Mouse (Mus musculus) right cerebral cortex, adult 2 months (tissue): Measurements from ENCODE around the gene R3hdm4.
"Not testable (repeated sequence)": the region's sequence is repeated elsewhere in the genome, so short reads cannot be mapped to it uniquely, and the experiment has no call there.

Experiments used
- DNase-seq, 2 experiments: peaks; one replicate each; pipeline ENCODE4 v3.0.0; 2021 to 2022; ENCODE audit warnings: low spot score in 2 of 2

The R3hdm4 gene

DNA sequence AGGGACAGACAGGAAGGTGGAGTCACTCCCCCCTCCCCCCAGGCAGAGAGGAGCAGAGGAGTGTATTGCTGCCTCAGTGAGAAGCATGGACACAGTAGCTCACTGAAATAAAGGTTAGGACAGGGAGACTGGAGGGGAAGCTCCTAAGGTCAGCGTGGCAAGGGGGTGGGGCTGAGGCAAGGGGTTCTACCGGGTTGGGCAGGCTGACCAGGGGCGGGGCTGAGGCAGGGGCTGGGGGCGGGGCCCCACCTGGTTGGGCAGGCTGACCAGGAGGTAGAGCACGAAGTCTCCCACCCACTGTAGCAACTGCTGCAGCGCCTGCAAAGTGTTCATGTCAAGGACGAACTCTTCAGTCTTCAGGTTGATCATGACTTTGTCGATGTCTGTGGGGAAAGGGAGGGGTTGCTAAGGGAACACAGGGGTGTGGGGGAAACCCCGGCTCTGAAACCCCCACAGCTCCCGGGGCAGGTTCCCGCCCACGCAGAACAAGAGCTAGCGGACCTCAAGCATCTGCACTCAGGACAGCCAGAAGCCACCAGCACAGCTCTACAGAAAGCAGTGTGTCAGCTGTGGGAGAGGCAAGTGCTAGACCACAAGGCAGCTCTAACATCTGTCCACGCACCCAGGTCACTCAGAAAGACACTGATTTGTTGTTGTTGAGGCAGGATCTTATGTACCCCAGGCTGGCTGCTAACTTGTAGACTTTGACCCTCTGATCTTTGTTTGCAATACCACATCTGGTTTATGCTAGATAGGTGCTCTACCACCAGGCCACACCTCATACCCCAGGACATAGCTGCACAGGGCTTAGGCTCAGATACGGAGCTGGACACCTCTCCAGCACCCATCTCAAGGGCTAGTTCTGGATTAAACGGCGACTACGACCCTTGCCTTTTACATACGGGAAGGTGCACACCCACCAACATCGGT is 23.4 kb downstream of the R3hdm4 start:
- DNase-seq, result no peak

DNA sequence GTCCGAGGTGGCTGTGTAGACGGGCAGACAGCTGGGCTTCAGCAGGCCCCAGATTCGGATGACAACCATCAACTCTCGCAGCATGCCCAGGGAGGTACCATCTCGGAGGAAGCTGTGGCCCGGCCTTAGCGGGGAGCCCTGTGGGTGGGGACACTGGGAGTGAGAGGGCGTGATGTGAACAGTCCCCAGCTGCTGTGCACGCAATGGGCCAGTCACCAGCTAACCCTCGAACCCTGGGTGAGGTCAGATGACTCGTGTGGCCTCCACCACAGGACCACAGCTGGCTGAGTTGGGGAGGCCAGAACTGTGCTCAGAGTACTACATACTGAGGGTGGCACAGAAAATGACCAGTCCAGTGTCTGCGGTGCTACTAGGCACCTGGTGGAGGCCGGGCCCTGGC is 24.2 kb downstream of the R3hdm4 start:
- DNase-seq, result no peak

DNA sequence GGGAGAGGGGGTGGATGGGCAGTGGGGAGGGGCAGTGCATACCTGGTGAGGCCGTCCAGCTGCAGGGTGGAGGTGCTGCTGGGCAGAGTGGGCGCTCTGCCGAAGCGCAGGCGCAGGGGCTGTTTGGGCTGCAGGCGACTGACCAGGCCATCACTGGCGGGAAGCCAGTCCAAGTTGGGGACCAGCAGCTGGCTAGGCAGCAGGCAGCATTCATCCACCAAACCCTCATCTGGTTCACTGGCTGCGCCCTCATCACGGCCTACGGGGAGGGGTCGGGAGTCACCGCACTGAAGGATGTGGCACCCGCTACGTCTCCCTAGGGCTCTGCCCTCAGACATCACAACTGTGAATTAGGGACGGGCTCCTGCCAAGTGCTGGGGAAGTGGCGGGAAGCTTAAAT is 24.7 kb downstream of the R3hdm4 start:
- DNase-seq, result no peak

DNA sequence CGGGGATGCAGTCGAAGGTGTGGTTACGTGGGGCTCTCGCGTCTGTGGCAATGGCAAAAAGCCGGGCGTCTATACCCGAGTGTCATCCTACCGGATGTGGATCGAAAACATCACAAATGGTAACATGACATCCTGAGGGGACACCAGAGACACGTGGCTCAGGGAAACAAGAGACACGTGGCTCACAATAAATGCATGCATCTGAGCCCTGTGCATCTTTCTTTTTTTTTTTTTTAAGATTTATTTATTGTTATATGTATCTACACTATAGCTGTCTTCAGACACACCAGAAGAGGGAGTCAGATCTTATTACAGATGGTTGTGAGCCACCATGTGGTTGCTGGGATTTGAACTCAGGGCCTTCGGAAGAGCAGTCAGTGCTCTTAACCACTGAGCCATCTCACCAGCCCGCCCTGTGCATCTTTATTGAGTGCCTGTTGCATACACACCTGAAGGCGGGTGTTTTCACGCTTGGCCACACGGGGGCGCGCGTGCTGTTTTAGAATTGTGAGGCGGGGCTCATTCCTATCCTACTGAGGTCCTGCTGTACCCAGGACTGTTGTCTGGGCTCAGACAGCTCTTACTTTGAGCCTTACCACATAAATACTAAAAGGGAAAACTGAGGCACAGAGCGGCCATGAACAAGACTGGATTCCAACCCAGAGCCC is 28.4 kb downstream of the R3hdm4 start:
- peak; percentile 79 to 84 for DNase-seq

DNA sequence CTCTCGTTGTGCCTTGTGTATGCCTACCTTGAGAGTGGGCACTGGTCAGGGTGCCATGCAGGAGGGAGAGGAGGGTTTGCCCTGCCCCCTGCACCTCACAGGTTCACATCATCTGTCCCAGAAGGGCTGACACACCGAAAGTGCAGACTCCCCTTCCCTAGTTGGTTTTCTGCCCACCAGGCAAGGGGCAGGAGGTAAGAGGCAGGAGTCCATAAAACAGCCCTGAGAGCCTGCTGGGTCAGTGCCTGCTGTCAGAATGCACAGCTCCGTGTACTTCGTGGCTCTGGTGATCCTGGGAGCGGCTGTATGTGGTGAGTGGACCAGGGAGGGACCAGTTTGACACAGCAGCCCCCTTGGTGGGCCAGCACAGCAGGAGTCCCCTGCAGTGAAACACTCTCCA is 30.3 kb downstream of the R3hdm4 start, which contains the start of gene Cfd:
TSS of gene Cfd (plus strand) at position 184 of the 400 bp plus-strand sequence.
- no peak for DNase-seq

DNA sequence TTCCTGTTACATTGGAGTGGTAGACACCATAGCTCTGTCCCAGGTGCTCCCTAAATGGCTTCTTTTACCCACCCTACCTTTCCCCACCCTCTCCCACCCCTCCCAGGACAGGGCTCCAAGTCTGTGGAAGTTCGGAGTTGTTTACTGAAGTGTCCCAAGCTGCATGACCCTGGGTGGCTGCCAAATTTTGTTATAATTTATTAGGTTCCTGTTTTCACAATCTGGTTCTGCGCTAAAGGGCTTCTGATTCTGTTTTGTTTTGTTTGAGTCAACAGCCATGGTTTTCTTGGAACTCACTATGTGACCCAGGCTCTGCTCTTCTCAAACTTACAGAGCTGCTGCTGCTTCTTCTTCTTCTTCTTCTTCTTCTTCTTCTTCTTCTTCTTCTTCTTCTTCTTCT is 31.6 kb downstream of the R3hdm4 start:
- no peak for DNase-seq

DNA sequence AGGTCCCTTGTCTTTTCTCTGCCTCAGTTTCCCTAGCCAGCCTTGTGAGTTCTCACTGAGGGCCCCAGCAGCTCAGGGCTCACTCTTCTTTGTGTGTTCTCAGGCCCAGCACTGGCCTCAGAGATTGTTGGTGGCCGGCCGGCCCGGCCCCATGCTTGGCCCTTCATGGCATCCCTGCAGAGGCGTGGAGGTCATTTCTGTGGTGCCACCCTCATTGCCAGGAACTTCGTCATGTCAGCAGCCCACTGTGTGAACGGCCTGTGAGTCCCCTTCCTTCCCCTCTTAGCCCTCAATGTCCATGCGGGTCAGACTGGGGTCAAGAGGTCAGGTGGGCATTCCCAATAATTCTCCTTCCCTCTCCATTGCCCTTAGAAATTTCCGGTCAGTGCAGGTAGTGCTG is 34.4 kb downstream of the R3hdm4 start:
- DNase-seq, result no peak

DNA sequence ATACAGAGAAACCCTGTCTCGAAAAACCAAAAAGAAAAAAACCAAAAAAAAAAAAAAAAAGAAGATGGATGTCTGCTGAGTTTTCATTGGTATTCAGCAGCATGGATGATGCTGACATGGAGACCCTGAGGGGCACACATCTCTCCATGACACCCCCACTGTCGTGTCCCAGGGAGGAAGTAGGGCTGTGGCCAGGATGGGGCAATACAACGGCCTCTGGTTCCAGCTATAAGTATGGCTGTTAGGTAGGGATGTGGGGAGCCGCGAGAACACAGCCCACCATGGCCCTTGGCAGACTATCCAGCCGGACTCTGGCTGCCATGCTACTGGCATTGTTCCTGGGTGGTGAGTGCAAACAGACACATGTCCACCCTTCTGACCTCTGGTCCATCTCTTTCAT is 35.0 kb downstream of the R3hdm4 start, which contains the start of gene Elane:
TSS of gene Elane (plus strand) at position 194 of the 400 bp plus-strand sequence.
- no peak for DNase-seq

DNA sequence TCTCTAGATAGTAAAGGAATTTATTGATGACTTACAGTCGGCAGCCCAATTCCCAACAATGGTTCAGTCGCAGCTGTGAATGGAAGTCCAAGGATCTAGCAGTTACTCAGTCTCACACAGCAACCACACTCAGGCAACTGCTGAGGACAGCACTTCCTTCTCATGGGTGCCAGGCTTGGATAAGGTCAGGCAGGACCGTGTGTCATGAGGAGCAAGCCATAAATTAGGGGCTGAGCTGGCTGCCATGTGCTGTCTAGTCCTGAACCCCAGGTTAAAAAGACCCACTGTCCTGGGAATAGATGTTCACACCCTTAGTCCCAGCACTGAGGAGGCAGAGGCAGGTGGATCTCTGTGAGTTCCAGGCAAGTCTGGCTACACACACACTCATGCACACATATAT is 36.1 kb downstream of the R3hdm4 start:
- not testable (repeated sequence) for DNase-seq

DNA sequence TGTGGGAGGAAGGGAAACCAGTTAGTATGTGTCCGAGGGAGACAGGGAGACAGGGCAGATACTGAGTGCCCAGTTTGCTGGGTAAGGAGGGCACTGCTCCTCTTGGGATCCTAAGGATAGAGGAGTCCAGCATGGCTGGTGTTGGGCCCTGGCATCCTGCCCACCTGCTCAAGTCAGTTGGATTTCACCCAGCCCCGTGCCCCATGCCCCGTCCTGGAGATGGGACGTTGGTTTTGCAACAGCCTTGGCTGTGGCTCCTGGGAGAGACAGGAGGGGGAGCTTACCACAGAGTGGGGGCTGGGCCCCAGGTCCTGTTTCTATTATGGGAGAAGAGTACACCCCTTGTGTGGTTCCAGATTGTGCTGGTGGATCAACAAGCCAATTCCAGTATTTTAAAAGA is 36.6 kb downstream of the R3hdm4 start:
- DNase-seq, result no peak

DNA sequence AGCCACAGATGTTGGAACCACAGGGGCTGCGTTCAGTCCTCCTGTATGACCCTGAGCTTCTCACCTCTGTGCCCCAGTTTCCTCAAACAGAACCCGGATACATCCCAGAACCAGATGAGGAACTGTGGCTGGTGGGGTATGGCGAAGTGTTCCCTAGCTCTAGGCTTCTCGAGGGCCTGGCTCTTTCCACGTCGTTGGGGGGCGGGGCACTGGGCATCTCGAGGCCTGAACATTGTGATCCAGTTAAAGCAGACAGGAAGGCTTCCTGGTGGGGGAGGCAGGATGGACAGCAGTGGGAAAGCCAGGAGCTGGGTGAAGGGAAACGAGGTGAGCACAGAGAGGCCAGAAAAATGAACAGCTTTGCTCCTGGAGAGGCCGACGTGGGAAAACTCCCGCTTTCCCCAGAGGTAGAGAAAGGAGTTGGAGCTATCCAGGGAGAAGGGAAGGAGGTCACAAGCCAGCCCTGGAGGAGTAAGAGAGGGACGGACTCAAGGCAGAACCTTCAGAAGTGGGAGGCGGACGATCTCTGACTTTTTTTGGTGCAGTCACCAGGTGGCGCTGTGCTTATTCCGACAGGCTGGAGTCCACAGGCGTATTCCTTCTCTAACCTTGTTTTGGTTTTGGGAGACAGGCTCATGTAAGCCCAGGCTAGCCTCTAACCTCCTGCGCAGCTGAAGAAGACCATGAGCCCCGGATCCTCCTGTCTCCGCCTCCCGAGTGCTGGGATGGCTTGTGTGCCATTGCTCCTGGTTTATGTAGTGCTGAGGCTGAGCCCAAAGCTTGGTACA is 37.5 kb downstream of the R3hdm4 start:
- DNase-seq, result peak; percentile 83 to 89

DNA sequence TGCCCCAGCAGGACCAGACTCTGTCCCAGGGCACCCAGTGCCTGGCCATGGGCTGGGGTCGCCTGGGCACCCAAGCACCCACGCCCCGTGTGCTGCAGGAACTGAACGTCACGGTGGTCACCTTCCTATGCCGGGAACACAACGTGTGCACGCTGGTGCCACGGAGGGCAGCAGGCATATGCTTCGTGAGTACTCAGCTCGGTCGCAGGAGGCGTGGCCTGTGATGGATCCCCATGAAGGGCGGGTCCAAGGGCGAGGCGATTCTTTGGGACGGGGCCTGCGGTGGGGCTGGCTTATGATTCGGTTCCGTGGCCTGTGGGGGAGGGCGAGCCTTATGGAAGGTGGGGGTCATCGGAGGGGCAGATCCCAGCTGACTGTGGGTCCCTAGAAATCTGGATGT is 39.0 kb downstream of the R3hdm4 start:
- DNase-seq, result no peak

DNA sequence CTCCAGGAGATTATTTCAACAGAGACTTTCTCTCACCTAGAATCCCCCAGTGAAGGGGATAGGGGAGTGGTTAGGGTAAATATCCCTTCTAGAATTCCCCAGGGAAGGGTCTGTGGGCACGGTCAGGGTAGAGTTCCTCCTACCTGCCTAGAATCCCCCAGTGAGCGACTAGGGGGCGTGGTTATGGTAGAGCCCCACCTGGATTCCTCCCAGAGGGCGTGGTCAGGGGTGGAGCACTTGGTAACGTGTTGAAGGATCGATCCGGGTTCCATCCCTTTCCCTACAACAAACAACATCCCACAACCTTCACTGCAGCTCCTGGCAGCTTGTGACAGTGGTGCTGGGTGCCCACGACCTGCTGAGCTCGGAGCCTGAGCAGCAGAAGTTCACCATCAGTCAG is 40.3 kb downstream of the R3hdm4 start:
- DNase-seq, result no peak

DNA sequence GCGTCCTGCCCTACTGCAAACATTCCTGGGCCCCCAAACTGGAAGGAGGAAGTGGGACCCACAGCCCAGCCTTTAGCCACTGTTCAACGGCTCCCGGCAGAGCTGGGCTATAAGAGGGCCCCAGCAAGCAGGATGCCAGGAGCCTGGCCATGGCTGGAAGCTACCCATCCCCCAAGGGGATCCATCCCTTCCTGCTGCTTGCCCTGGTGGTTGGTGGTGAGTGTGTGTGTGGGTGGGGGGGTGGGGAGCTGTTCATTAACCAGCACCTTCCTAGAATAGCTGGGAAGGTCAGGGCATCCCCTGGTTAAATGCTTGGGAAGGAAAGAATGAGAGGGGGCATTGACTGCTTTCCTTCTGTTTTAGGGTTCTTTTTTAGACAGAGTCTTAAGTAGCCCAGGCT is 41.5 kb downstream of the R3hdm4 start:
- DNase-seq, result no peak

DNA sequence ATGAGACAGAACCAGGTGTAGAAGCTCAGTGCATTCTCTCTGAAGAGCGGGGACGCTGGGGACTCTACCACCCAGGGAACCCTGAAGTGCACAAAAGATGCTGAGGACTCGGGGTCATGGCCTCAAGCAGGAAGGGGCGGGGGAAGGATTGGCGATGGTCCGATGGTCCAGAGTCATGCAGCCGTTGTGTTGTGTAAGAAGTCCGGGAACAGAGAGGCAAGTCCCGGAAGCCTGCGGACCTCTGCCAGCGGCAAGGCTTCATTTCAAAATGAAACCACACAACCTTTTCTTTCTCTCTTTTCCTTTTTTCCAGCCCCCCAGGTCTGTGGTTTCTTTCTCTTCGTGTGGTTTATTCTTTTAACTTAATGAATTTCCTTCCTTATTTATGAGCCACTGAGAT is 43.3 kb downstream of the R3hdm4 start:
- no peak for DNase-seq

DNA sequence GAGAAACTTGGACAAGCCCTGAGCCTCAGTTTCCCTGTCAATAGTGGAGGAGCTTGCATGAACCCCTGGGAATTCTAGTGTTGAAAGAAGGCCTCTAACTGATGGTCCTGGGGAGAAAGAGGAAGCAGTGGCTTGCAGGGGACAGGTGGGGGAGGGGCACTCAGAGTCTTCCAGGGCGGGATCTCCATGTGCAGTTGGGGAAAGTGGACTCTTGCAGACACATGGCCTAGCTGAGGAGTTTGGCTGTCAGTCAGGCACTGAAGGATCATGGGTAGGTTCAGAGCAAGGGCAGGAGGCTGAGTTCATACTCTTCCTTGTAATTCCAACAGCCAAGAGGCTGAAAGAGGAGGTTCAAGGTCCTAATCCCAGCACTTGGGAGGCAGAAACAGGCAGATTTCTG is 43.8 kb downstream of the R3hdm4 start:
- no peak for DNase-seq

DNA sequence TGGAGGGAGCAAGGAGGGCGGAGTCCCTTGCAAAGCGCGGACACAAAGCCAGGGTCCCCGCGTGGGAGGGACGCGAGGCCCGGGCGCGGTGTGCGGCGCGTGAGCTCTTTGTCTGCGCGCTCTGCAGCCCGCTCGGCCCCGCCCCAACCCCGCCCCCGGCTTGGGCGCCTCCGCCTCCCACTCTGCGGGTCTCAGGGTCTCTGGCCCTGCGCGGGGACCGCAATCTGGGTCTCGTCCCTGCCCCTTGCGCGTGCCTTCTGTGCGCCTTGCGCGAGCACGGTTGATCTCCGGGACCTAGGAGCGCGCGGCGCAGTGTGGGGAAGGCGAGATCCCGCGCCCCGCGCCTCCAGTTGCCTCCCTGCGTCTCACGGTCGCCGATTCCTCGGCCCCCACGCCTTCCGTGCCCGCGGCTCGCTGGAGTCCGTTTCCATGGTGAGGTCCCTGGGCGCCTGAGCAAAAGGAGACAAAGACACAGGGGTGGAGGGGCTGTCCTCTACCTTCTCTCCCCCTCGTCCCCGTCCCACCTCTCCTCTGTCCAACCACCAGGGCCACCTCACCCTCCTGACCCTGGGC is 46.6 kb downstream of the R3hdm4 start, which contains the start of the genes Prtn3 and Plppr3:
TSS of gene Prtn3 (plus strand) at position 187 of the 573 bp plus-strand sequence.
TSS of gene Plppr3 (minus strand) at position 345 of the 573 bp plus-strand sequence.
- DNase-seq, result no peak

DNA sequence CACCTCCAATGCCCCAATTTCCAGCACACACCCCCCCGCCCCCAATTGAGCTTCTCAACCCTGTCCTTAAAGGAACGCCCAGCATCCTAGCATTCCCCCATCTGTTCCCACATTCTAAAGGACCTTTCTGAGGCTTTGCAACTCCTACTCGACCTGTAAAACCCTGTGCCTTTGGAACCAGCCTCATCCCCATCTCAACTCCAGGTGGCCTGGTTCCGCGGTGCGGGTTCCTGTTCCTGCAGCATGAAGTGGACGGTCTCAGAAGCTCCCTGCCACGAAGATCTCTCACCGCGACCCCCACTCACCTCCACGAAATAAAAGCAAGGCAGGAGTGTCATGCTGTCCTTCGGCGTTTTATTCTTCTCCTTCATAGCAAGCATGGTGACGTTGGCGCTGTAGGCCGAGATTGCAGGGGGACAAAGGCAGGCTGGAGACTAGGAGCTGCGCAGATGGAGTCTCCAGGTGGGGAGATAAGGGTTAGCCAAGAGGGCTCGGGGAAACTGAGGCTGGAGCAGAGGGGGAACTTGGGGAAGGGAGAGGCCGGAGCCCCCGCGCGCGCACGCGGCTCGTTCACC is 47.2 kb downstream of the R3hdm4 start:
- DNase-seq, result no peak

DNA sequence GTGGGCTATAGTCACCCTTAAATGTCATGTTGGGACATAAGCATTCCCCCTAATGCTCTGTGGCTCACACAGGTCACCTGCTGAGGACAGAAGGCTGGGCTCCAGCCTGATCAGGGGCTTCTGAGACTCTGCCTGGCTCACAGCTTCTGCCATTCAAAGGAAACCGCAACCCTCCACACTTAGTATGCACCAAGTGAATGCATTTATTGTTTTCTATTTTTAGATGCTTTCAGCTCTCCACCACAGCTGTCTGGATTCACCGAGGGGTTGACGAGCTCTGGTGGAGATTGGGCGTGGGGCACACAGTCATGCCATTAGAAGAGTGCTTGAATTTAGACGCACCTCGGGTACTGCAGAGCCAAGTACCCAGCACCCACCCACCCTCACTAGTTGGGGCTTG is 47.7 kb downstream of the R3hdm4 start:
- no peak for DNase-seq

DNA sequence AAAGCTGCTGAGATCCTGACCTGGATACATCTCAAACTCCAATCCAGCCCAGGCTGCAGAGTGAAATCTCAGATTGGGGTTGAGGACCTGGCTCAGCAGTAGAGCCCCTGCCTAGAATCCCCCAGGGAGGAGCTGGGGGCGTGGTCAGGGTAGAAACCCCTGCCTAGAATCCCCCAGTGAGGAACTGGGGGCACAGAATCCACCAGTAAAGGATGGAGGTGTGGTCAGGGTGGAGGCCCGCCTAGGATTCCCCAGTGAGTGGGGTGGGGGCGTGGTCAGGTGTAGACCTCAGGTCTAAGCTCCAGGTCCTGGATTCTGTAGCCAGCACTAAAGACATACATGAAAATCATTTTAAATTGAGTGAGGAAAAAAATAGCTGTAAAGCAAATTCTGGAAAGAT is 48.1 kb downstream of the R3hdm4 start:
- no peak for DNase-seq

DNA sequence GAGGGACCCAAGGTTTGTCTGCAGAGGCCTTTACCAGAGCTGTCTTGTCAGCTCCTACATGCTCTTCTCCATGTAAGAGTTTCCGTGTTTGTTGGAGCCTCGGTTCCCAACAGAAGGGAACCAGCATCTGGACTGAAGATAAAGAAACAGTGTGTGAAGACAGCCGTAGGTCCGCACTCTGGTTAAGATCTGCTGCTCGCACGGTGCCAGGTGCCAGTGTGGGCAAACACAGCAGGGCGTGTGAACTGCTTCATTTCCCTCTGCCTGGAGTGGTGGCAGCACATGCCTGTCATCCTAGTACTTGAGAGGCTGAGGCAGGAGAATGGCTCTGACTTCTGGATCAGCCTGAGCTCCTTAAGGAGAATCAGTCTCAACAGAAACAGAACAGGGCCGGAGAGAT is 49.2 kb downstream of the R3hdm4 start:
- peak in 1 of 2 experiments; percentile 12 for DNase-seq
